Mouse (Mus musculus): Measurements from ENCODE around the gene Mettl16.

Gene Mettl16

GRCm38 (mm10) chr11:74770595-74771207, at the start of gene Mettl16:
Mettl16 (plus strand) TSS chr11:74770830.
- in situ Hi-C loops (cut with MboI; ENCODE audit: low pct_unique_long_range_greater_than_20kb in 1 of 2, low sequenced_read_pairs in 2 of 2, unreplicated experiment in 1 of 2), result no loop called here

DNA sequence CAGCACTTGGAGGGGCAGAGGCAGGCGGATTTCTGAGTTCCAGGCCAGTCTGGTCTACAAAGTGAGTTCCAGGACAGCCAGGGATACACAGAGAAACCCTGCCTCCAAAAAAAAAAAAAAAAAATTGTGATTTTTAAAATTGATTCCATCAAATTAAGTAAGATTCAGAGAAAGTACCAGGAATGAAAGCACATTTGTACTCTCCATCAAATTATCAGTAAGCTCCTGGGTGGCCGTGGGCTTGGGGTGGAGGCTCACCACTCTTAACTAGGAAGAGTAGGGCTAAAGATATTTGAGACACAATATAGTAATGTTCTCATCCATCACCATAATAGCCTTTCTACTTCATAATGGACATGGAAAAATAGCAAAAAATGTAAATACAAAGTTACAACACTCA, 49.5 kb upstream of the Mettl16 start:
- in situ Hi-C loops (cut with MboI; ENCODE audit: low pct_unique_long_range_greater_than_20kb in 1 of 2, low sequenced_read_pairs in 2 of 2, unreplicated experiment in 1 of 2), result no loop called here

DNA sequence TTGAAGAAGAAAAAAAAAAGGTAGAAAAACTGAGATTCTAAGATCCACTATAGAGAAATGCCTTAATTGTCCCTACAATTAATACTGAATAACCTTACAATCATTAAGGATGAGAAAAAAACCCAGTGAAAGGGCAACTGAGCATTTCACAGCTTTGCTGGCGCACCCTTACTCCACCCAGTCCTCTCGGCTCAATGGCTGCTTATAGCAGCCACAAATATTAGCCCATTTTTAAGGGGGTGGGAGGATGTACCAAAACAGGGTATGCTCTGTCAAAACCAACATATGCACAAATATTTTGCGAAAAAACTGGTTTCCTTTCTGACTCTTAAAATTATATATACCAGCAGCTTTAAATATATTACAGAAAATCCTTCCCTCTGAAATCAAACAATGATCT, 48.7 kb upstream of the Mettl16 start:
- in situ Hi-C loops (cut with MboI; ENCODE audit: low pct_unique_long_range_greater_than_20kb in 1 of 2, low sequenced_read_pairs in 2 of 2, unreplicated experiment in 1 of 2), result no loop called here

DNA sequence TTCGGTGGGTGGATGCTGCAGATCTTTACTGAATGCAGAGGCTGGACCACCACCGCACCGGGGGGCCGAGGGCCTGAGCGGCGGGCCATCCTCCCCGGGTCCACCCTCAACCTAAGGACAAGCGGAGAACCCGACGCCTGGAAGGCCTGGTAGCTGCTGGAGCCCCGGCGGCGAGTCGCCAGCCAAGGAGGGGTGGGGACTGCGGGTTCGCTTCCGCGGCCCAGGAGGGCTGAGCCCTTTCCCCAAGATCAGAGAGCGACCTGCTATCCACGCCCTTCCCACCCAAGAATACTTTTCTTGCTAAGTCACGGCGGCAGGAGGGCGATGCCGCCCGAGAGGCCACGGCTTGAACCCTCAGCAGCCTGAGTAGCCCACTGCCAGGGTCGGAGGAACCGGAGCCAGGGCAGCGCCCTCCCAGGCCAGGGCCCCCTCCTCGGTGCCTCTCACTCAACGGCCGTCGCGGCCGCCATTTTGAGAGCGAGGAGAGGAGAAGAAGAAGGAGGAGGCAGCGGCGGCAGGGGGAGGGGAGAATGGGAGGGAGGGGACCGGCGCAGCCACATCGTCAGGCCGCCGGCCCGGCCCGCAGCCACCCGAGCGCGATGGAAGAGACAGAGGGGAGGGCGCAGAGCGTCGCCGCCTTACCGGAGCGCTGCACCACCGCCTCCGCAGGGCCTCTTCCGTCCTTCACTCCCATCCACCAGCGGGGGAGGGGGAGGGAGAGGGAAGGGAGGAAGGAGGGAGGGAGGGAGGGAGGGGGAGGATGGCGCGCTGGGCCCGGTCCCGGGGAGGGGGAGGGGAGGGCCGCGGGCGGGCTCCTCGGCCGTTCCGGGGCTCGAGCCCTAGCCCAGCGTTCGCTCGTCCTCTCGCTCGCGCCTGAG, 47.0 kb upstream of the Mettl16 start:
- in situ Hi-C loops (cut with MboI; ENCODE audit: low pct_unique_long_range_greater_than_20kb in 1 of 2, low sequenced_read_pairs in 2 of 2, unreplicated experiment in 1 of 2), result no loop called here

DNA sequence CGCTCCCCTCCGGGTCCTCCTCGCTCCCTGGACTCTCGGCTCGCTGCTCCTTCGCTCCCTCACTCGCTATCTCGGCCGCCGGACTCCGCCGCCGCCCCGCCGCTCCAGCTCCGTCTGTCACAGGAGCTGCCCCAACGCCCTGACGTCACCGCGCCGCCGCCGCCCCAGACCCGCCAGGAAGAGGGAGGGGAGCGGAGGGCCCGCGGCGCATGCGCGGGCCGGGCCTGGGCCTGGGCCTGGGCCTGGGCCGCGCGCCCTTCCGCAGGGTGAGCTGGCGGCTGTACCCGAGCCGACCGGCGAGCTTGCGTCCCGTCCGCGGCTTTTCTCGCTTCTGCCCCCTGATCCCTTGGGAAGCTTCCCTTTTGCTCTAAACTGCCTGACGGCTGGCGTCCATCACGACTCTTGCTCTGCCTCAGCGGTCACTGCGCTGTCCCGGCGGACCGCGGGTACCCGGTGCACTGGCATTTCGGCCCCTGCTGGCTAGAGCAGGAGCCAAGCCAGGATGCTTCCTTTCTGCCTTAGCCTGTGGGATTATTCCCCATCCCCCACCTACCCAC, 46.3 kb upstream of the Mettl16 start, which contains the start of gene Pafah1b1:
TSS of gene Pafah1b1 (minus strand) at position 436 of the 557 bp plus-strand sequence.
- in situ Hi-C loops (cut with MboI; ENCODE audit: low pct_unique_long_range_greater_than_20kb in 1 of 2, low sequenced_read_pairs in 2 of 2, unreplicated experiment in 1 of 2), result no loop called here

DNA sequence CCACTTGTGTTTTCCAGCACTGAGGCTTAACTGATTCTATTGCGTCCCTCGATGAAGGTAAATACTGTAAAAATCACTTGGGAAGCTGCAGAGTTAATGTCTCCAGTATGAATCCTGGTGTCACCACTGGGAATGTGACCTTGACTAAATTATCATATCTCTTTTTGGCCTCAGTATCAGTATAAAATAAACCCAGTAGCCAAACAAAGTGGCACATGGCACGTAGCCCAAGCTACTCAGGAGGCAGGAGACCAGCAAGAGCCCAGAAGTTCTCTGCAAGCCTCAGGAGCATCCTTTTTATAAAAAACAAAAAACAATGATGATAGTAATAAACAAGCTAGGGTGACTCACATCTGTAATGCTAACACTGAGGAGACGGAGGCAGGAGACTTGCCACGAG, 45.4 kb upstream of the Mettl16 start:
- in situ Hi-C loops (cut with MboI; ENCODE audit: low pct_unique_long_range_greater_than_20kb in 1 of 2, low sequenced_read_pairs in 2 of 2, unreplicated experiment in 1 of 2), result no loop called here

DNA sequence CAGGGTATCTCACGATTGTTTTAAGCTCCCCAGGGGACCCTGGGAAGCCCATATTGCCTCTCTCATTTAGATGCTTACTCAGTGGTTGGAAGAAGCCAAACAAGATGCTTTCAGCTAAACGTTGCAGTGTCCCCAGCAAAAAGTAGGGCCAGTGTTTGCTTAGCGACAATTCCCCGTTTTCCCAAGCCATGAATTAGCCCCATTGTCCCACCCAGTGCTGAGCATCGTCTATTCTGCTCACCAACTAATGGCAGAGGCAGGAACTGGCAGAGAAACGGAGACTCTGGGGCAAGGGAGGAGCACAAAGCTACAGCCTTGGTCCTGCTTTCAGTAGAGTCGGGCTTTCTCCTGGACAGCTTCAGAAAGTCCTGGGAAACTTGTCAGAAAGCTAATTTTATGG, 35.7 kb upstream of the Mettl16 start:
- in situ Hi-C loops (cut with MboI; ENCODE audit: low pct_unique_long_range_greater_than_20kb in 1 of 2, low sequenced_read_pairs in 2 of 2, unreplicated experiment in 1 of 2), result no loop called here

DNA sequence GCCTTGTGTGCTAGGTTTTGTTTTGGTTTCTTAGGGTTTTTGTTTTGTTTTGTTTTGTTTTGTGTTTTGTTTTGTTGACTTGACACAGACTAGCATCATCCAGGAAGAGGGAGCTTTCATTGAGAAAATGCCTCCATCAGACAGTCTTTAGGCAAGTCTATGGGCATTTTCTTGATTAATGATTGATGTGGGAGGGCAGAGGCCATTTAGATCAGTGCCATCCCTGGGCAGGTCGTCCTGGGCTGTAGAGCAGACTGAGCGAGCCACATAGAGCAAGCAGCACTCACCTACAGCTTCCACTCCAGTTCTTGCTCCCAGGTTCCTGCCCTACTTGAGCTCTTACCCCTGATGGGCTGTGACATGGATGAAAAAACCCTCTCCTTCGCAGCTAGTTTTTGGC, 32.8 kb upstream of the Mettl16 start:
- in situ Hi-C loops (cut with MboI; ENCODE audit: low pct_unique_long_range_greater_than_20kb in 1 of 2, low sequenced_read_pairs in 2 of 2, unreplicated experiment in 1 of 2), result no loop called here

- in situ Hi-C loops (cut with MboI; ENCODE audit: low pct_unique_long_range_greater_than_20kb in 1 of 2, low sequenced_read_pairs in 2 of 2, unreplicated experiment in 1 of 2), result no loop called here
Observed at GRCm38 (mm10) chr11:74748022-74748421, 22.6 kb upstream of the Mettl16 start.

GRCm38 (mm10) chr11:74749241-74749640, 21.4 kb upstream of the Mettl16 start:
- in situ Hi-C loops (cut with MboI; ENCODE audit: low pct_unique_long_range_greater_than_20kb in 1 of 2, low sequenced_read_pairs in 2 of 2, unreplicated experiment in 1 of 2), result no loop called here

- in situ Hi-C loops (cut with MboI; ENCODE audit: low pct_unique_long_range_greater_than_20kb in 1 of 2, low sequenced_read_pairs in 2 of 2, unreplicated experiment in 1 of 2), result no loop called here
Observed at GRCm38 (mm10) chr11:74750662-74751351, 19.8 kb upstream of the Mettl16 start.

- in situ Hi-C loops (cut with MboI; ENCODE audit: low pct_unique_long_range_greater_than_20kb in 1 of 2, low sequenced_read_pairs in 2 of 2, unreplicated experiment in 1 of 2), result no loop called here
Observed at GRCm38 (mm10) chr11:74751352-74752066, 19.1 kb upstream of the Mettl16 start.

- in situ Hi-C loops (cut with MboI; ENCODE audit: low pct_unique_long_range_greater_than_20kb in 1 of 2, low sequenced_read_pairs in 2 of 2, unreplicated experiment in 1 of 2), result no loop called here
Observed at GRCm38 (mm10) chr11:74756631-74757030, 14.0 kb upstream of the Mettl16 start.

- in situ Hi-C loops (cut with MboI; ENCODE audit: low pct_unique_long_range_greater_than_20kb in 1 of 2, low sequenced_read_pairs in 2 of 2, unreplicated experiment in 1 of 2), result no loop called here
Observed at GRCm38 (mm10) chr11:74761011-74761705, 9.5 kb upstream of the Mettl16 start.

DNA sequence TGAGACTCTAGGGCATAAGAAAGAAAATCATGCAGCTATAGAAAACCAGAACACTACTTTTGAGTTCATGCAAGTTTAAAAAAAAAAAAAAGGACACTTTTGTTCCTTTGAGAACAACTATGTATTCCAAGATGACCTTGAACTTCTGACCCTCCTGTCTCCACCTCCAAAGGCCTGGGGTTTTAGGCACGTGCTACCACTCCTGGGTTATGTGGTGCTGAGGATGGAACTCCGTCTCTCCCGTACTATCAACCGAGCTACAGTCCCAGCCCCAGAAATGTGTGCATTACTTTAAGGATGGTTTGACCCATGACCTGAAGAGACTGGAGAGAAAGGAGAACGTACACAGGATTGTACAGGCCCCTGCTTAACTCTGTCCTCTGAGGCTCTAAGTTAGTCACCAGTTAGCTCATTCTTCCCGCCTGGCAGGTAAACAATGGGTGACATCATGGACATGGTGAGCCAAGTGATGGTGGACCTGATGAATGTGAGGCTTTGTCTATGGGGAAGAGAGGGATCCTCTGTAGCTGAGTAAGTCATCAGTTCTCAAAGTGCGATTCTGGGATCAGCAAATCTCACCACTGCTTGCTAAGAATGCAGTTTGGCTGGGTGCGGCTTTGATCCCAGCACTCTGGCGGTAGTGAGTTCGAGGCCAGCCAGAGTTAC, 6.5 kb upstream of the Mettl16 start:
- in situ Hi-C loops (cut with MboI; ENCODE audit: low pct_unique_long_range_greater_than_20kb in 1 of 2, low sequenced_read_pairs in 2 of 2, unreplicated experiment in 1 of 2), result no loop called here

DNA sequence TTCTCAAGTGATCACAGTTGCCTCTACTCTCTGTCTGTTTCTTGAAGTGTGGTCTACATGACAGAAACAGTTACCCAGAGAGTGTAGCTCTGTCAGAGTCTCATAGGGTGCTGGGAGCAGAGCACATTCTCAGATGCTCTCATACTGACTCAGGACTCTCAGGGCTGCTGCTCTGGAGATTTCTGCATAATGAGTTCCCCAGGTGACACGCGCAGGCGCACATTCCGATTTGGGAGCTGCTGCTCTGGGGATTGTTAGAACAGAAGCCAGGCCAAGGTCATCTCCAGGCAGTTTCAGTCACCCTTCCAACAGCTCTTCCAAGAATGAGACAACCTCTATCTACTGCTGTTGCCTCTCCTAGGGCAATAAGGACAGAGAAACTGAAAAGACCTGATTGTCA, 3.2 kb upstream of the Mettl16 start:
- in situ Hi-C loops (cut with MboI; ENCODE audit: low pct_unique_long_range_greater_than_20kb in 1 of 2, low sequenced_read_pairs in 2 of 2, unreplicated experiment in 1 of 2), result no loop called here

DNA sequence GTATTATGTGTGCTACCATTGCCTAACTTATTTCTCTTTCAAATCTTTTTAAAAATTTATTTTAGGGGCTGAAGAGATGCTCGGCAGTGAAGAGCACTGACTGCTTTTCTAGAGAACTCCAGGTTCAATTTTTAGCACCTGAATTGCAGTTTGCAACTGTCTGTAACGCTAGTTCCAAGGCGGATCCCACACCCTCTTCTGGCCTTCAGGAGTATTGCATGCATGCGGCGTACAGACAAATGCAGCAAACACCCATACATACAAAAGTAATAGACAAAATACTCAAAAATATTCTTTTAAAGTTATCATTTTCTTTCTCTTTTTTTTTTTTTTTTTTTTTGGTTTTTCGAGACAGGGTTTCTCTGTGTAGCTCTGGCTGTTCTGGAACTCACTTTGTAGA, 2.6 kb upstream of the Mettl16 start:
- in situ Hi-C loops (cut with MboI; ENCODE audit: low pct_unique_long_range_greater_than_20kb in 1 of 2, low sequenced_read_pairs in 2 of 2, unreplicated experiment in 1 of 2), result no loop called here
